Mouse (Mus musculus) hindlimb bud, embryonic 11.5 days (tissue): Measurements from ENCODE around the gene Pfkfb2.

Source experiments
- DNase-seq: peaks from one replicate; pipeline ENCODE4 v3.0.0-alpha.2; 2012; ENCODE audit warnings: low read depth, low spot score; ENCODE audit errors: extremely low spot score

The Pfkfb2 gene

GRCm38 (mm10) chr1:130729153-130729552 is at the start of gene Pfkfb2:
TSS of gene Pfkfb2 (minus strand) at chr1:130729253.
- no peak for DNase-seq

DNA sequence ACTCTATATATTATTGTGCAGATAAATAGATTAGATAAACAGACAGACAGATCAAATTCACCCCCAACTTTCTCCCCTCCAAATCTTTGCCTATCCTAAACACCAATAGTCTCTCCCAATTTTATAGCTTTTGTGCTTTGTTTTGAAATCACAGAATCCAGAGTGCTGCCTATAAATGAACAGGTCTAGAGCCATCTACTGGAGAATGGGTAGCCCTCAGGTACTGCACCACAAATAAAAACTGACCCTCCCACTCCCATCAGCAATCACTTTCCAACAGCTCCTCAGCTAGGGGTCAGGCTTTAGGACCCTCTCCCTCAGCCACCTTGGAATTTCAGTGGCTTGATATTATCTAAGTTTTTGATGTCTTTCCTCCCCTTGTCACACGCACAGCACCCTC is 47.6 kb upstream of the Pfkfb2 start:
- DNase-seq = no peak

- DNase-seq = no peak
These were observed 46.8 kb upstream of the Pfkfb2 start for GRCm38 (mm10) chr1:130775691-130776331.

- no peak for DNase-seq
These were observed 46.2 kb upstream of the Pfkfb2 start for GRCm38 (mm10) chr1:130775234-130775633.

DNA sequence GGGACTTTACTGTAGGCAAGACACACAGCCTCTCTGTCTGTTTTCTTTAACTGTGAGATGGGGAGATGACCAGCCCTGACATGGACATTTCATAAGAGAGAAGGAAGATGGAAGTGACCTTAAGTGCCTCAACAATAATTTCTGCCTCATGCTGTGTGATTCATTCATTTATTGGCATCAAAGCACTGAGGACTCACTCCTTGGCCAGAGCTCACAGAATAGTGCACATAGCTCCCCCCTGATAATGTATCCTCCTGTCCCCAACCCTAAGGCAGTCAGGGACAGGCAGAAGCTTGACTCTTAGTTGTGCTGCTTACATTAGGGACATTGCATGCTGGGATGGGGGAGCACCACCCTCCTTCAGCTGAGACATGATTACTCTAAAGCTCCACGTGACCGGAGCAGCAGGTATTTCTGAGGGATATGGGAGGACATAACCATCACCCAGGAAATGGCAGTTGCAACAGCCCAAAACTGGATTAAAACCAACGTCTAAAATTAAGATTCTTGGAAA is 42.0 kb upstream of the Pfkfb2 start:
- no peak for DNase-seq

DNA sequence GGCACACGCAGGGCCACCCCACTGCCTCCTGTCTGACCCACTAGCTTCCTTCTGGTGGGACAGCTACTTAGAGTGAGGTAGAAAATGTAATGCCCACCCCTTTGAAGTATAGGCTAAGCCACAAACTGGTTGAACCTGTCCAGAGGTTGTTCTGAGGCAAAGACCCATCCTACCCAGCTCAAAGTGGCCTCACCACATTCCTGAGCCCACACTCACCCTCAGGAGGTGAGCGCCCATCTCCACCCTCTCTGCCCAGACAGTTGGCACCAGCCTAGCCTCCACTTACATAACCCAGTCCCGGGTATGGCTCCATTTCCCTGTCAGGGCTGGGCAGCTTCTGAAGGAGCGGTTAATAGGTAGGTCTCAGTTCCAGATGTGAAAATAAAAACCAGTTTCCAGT is 41.4 kb upstream of the Pfkfb2 start:
- no peak for DNase-seq

GRCm38 (mm10) chr1:130769925-130770324 is 40.9 kb upstream of the Pfkfb2 start:
- no peak for DNase-seq

DNA sequence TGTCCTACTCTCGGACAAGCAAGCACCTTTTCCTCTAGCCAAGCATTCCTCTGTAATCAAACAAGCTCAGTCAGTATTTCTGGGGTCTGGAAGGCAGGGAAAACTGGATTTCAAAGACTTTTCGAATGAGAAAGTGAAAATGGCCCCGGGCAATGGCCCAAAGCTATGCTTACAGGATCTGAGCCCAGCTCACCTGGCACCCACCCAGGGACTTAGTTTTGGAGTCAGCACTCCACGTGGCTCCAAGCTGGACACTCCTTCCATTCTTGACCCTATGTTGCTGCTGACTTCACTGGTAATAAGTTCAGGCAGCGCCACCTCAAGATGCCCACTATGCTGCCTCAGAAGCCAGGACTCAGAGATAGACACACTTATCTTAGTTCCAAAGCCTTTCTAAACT is 38.0 kb upstream of the Pfkfb2 start:
- no peak for DNase-seq

DNA sequence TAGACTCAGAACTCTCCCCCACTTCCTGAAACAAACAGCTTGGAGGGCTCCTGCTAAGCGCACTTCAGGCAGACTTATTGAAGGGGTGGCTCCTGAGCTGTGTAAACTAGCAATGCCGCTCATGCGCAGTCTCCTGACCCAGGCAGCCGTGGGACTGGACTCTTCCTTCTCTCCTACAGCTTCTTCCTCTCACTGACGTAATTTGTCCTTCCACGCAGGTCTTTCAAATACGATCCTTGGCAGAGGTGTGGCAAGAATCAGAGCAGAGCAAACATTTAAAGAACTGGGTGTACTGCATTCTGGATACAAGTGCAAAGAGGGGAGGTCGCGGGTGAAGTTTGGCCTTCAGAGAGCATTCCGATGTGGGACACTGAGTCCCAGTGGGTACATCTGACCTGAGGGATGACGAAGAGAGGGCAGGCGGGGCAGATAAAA is 35.0 kb upstream of the Pfkfb2 start:
- DNase-seq = no peak

DNA sequence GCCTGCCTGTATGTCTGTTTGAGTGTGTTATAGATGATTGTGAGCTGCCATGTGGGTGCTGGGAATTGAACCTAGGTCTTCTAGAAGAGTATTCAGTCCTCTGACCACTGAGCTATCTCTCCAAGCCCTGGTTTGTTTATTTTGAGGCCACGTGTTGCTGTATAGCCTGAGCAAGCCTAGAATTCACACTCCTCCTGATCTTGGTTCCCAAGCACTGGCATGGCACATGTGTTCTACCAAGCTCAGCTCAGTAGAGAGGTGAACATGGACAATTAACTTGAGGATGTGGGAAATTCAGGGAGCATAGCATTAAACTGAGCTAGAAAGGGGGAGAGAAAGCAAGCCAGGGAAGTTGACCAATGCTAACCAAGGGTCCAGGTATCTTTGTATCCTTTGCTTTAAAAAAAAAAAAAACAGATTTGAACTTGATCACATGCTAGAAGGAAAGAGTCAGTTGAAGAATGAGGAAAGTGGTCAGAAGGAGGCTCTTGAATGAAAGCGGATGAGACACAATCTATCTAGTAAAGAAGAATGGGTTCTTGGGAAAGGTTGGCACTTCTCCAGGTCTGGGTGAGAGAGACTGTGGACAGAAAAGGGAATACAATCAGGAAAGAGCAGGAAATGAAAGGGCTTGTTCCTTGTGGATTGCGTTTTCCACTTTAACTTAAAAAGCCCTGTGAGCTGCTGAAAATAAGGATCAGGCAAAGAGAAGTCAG is 33.1 kb upstream of the Pfkfb2 start:
- DNase-seq = no peak

- DNase-seq = no peak
These were observed 32.5 kb upstream of the Pfkfb2 start for GRCm38 (mm10) chr1:130761597-130761996.

DNA sequence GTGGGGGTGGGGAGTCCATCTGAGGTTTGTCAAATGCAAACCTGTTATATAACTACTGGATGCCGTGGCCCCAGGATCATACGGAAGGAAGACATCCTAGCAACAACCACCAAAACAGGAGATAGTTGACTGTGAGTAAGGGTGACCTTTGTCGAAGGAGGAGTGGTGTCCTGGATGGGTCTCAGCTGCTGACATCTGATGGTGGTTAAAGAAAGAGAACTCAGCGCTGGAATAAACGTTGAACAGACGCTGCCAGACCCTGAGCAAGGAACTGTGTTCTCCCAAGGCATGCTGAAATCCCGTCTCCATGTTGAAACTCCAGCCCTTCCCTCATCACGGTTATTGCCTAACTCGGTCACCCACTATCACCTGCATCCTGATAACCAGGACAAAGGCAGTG is 30.6 kb upstream of the Pfkfb2 start:
- DNase-seq = no peak

DNA sequence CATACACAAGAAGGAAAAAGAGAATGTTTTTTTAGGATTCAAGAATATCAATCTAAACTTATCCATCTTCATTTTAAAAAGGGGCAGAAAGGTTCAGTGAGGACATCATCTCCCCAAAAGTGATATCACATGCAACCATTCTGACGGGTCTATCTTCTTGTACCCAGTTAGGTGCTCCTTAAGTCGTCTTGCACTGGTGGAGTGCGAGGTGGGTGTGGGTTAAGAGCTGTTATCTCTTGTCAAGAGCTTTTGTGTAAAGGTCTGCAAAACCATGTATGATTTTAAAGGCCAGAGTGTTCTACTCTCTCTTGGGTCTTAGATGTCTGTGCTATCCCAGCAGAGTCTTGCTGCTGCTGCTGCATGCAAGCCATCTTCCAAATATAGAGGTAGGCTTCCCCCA is 17.8 kb upstream of the Pfkfb2 start:
- no peak for DNase-seq

GRCm38 (mm10) chr1:130745591-130745990 is 16.5 kb upstream of the Pfkfb2 start:
- no peak for DNase-seq

GRCm38 (mm10) chr1:130744961-130745360 is 15.9 kb upstream of the Pfkfb2 start:
- DNase-seq = no peak

GRCm38 (mm10) chr1:130744217-130744616 is 15.2 kb upstream of the Pfkfb2 start:
- no peak for DNase-seq

DNA sequence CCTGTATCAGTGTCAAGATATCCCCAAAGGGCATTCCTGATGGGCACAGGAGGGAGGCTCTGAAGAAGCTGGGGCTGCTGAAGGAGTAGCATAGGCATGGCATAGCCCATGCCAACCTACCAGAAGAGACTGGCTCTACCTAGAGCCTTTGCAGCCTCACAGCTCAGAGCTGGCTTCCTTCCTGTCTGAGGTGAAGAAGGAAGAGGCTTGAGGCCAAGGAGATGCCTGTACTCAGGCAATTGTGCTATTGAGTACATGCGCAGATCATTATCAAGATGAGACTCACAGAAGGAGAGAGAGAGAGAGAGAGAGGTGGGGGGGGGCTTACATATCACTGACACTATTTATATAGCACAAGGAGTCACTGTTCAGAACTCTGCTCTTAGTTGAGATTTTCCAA is 14.7 kb upstream of the Pfkfb2 start:
- no peak for DNase-seq

DNA sequence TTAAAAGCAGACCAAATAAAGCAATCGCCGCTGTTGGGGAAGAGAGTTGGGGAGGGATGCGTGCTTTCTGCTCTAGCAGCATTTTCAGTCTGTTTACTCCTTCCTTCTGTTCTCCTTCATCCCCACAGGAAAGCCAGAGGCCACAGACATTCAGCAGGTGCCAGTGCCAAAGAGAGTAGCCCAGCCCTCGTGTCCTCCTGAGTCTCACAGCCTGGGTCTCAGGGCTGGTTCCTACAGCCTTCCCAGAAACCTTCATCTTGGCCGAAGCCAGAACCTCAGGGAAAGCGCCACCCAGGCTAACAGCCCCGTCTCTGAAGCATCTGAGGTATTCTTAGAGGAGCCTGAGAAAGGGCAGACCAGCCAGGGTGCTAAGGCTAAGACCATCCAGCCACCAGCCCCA is 13.1 kb upstream of the Pfkfb2 start:
- no peak for DNase-seq

DNA sequence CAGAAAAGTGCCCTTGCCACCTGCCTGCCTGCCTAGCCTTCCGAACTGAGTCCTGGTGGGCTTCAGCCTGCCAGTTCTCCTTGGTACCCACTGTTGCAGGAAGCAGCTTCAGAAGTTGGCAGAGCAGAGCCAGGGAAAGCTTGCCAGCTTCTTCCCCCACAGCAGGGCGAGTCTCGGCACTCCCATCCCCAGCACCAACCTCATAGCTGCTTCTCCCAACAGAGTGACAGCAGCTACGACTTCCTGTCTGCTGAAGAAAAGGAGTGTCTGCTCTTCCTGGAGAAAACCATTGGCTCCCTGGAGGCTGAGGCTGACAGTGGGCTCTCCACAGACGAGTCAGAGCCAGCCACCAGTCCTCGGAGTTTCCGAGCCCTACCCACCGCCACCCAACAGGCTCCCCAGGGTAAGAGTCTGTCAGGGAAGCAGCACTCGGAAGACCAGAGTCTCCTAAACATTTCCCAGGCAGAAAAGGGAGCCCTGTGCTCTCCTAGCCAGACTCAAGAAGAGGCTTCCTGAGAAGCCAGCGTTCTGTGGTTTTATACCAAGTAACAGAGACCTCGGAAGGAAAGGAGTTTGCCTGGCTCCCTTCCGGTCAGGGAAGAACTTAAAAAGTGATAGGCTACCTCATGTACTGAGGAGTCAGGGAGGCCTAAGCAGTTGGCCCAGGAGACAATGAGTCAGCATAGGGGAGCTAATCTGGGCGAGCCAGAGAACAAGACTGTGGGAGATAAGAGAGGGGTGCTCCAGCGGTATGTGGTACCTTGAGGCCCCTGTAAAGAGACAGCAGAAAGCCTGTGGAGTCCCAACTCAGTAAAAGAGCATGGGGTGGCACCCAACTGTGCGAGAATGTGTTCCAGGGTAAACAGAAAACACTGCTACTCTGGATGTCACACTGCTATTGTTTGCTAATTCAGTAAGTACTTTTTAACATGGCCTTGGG is 12.0 kb upstream of the Pfkfb2 start:
- DNase-seq = no peak

DNA sequence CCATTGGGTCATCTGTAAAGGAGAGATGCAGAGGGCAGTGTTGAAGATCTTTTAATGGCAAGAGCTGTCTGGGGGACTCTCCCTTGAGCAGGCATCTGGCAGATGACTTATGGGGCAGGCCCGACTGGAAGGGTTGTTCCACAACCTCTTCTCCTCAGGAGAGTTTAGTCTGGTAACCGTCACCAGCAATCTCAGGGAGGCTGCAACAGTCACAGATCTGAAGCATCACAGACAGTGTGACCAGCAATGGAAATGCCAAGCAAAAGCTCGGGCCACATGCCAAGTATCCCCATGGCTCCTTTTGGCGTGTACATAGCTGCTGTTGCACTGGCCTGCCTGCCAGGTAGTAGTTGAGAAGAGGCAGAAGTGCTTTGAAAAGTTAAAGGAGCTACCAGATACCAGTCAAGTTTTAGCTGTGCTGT is 11.2 kb upstream of the Pfkfb2 start:
- no peak for DNase-seq

DNA sequence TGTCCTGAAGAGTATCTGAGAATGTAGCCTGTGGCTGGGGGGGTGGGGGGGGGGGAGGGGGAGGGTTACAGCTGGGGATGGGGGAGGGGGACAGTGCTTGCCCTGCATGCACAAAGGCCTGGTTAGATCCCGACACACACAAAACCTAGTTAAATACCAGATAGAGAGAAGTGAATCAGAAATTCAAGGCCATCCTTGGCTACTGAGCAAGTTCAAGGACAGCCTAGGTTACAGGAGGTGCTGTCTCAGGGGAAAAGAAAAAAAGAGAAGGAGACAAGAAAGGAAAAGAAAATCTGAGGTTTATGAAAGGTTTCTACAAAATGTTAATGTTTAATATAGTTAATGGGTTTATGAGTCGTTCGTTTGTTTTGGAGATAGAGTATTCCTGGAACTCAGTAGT is 10.6 kb upstream of the Pfkfb2 start:
- no peak for DNase-seq
